Mouse (Mus musculus): Measurements from ENCODE around the gene Tbc1d22a.

The Tbc1d22a gene

DNA sequence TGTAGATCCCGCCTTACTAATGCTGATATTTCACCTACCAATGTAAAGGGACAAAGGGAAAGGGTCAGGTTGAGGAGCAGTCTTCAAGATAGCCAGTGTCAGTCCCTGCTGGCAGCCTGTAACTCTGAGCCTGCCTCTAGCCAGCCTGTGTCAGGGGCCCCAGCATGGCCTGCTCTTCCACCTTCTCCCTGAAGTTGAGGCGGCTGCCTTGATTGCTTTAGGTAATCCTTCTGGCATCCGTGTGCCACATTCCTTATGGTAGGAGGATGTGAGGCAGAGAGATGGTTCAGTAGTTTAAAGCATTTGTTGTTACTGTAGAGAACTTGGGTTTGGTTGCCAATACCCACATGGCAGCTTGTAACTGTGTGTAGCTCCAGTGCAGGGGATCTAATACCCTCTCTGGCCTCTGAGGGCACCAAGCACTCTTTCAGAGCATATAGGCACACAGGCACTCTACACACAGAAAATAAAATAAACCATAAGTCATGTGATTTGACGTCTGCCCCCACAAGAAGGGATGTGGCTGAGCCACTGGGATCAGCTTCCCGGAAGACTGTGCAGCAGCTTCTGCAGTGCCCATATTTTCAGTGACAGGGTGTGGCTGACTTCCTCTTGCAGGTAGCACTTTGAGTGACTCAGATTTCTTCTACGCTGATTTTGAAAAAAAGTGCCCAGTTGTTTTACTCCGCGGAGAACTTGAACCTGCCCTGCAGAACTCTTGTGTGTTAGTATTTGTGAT, 128.5 kb downstream of the Tbc1d22a start:
- DNase-seq = no peak

DNA sequence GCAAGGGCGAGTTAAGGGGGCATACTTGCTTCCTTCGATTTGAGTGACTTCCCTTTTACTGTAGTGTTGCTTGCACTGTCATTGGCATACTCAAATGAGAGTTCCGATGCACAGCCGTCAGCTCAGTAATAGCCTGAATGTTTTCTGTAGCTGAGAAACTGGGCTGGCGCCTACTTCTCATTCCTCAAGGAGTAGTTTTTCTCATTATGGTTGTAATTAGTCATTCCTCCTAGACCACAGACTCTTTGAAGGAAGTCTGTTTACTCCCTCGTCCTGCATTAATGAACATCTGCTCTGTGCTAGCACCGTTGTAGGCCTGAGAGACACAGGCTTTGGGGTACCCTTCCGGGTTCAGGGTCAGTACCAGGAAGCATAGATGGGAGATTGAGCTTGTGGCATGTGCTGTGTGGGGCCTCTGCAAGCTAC, 130.7 kb downstream of the Tbc1d22a start:
- DNase-seq = no peak

GRCm38 (mm10) chr15:86345907-86346306, 131.6 kb downstream of the Tbc1d22a start:
- no peak for DNase-seq

DNA sequence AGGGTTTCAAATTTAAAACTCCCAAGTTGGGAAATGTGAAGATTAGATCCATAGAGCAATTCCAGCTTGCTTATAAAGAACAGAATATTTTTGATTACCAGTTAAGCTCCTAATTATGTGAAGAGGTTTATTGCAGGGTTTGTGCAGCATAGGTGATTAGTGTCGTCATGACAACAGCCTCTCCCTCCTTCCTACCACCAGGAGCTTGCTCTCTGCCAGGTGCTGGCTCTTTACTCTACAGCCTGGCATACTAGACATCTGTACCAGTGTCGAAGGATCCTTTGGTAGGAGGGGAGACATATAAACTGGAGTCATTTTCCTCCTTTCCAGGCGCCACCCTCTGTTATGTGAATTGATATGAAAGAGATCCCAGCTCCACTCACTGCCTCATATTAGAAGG, 132.3 kb downstream of the Tbc1d22a start:
- peak in 1 of 2 experiments; percentile 62 for DNase-seq

- DNase-seq = no peak
These were observed 140.7 kb downstream of the Tbc1d22a start for GRCm38 (mm10) chr15:86354932-86355331.

- no peak for DNase-seq
These were observed 141.6 kb downstream of the Tbc1d22a start for GRCm38 (mm10) chr15:86355857-86356256.

DNA sequence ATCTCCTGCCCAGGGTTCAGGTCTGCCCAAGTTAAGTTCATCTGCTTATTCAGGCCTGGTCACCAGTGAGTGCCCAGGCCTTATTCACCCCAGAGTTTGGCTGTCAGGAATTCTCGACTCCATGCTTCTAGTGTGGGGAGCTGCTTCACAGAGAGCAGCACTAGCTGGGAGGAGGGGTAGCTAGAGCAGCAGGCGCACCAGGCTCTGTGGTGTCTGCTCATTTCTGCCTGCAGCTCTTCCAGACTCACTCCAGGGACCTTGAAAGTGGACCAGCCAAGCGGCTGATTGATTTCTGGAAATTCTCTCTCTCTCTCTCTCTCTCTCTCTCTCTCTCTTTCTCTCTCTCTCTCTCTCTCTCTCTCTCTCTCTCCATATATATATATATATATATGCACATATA, 146.1 kb downstream of the Tbc1d22a start:
- peak in 1 of 2 experiments; percentile 33 for DNase-seq

GRCm38 (mm10) chr15:86362306-86363150, 148.3 kb downstream of the Tbc1d22a start:
- DNase-seq = peak; percentile 83 to 88

DNA sequence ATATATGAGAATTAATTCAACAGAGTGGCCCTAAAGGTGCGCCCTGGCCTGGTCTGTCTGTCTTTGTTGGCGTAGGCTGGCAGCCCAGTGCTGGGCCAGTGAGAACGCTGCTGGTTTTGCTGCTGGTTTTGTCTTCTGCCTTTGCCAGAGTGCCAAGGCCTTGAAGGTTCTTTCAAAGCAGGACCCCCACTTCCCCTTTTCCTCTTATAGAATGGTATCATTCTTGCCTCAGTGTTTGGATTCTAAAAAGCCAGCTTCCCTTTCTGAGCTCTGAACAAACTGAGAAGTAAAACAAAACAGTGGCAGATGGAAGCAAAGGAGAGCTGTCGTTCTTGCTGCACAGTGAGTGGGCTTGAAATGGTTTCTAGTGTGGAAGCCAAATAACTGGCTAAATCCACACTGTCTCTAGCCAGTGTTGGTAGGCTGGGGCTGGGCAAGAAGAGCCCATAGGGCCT, 149.6 kb downstream of the Tbc1d22a start:
- peak; percentile 58 to 62 for DNase-seq

GRCm38 (mm10) chr15:86364948-86365658, 150.8 kb downstream of the Tbc1d22a start:
- DNase-seq = peak; percentile 53 to 56

GRCm38 (mm10) chr15:86366726-86367125, 152.5 kb downstream of the Tbc1d22a start:
- peak; percentile 47 to 70 for DNase-seq

GRCm38 (mm10) chr15:86367247-86367646, 153.0 kb downstream of the Tbc1d22a start:
- peak; percentile 42 to 61 for DNase-seq

DNA sequence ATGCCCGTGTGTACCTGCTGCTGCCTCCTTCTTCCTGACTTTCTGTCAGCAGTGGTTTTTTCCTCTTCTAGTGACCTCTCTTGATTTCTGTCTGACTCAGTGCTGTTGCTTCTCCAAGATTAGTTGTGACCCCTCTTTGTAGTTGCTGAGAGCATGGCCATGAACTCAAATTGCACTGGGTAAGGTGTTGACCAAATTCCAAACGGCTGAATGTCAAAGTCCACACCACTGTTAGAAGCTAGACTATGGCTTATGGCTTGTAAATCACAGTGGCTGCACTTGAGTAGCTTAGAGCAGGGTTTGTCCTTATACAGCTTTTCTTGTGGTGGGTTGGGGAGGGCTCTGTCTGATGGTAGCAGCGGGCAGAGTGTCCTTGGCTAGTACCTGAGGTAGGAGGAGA, 156.6 kb downstream of the Tbc1d22a start:
- no peak for DNase-seq

- DNase-seq = no peak
These were observed 161.0 kb downstream of the Tbc1d22a start for GRCm38 (mm10) chr15:86375262-86375661.

- DNase-seq = no peak
These were observed 161.7 kb downstream of the Tbc1d22a start for GRCm38 (mm10) chr15:86375860-86376394.

DNA sequence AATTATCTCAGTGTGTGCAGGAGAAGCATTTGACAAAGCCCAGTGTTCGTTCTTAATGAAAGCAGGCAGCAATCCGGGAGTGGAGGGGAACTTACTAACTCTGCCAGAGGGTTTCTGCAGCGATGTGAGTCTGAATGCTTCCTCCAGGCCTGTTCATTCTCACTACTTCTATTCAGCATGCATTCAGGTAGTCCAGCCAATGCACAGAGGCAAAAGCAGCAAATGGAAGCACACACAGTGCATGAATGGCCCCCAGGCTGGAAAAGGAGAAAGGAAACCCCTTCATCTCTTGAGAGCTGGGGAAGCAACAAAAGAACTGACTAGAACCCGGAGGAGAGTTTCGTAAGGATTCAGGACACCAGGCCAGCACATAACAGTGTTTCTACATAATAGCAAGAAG, 169.0 kb downstream of the Tbc1d22a start:
- DNase-seq = no peak

- peak; percentile 55 to 56 for DNase-seq
These were observed 171.2 kb downstream of the Tbc1d22a start for GRCm38 (mm10) chr15:86385436-86385835.

GRCm38 (mm10) chr15:86386325-86386724, 172.1 kb downstream of the Tbc1d22a start:
- no peak for DNase-seq

DNA sequence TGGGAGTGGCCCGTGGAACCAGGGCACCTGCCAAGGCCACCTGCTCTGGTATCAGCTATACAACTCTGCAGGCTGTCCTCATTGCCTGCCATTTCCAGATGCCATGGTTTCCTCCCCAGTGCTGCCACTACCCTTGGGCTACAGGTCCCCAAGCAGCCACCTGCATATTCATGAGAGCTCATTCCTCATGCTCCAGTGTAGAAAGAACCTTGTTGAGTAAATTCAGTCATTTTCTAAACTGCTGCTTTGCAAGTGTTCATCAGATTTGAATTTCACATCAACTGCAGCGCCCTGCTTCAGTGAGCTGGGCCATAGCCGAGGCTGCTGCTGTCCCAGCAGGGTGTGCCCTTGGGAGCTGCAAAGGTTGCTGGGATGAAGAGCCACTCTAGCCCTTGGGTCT, 174.3 kb downstream of the Tbc1d22a start:
- DNase-seq = no peak

DNA sequence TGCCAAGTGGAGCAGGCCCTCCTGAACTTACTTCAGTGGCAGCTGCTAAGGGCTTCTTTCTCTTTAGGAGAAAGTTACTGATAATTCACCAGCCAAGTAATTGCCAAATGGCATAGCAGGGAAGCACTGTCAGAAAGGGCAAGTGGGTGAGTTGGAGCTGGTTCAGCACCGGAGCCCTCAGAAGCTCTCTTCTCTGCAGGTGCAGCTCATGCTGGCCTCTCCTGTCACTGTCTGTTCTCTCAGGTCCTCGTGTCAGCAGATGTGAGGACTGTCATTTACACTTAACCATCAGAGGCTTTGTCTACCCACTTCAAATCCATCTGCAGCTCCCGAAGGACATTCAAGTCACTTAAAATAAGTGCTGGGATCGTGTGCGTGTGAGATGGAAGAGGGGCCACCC, 190.6 kb downstream of the Tbc1d22a start:
- no peak for DNase-seq

- DNase-seq = peak; percentile 72 to 74
These were observed 191.3 kb downstream of the Tbc1d22a start for GRCm38 (mm10) chr15:86405527-86405926.

GRCm38 (mm10) chr15:86409352-86409751, 195.1 kb downstream of the Tbc1d22a start:
- peak in 1 of 2 experiments; percentile 38 for DNase-seq
